Mouse (Mus musculus) CH12.LX (cell line): ENCODE results near the gene Lca5. TPM values are rescaled to one million over a fixed set of nuclear protein-coding genes. Genes with fewer than 3 reads are reported as not detected.
A peak's percentile ranks its signal among the peaks of the same experiment; 100 is the strongest.

Experiments
- DNase-seq: peaks from one replicate; pipeline ENCODE4 v3.0.0-alpha.2; 2013; ENCODE audit errors: extremely low read depth
- H3K27ac ChIP-seq: 2 replicates; pipeline ENCODE4 v1.5.1; 2012; ENCODE audit warnings: low read depth, mild to moderate bottlenecking, control low read depth, moderate library complexity; ENCODE audit not compliant: insufficient read depth
- H3K27me3 ChIP-seq: replicated peaks from 2 replicates; pipeline ENCODE3; 2012; ENCODE audit warnings: inconsistent platforms
- H3K36me3 ChIP-seq, 2 experiments: replicated peaks in 1 of 2; 2 replicates each; pipeline versions ENCODE3 to v1.6.1; 2012; ENCODE audit warnings: inconsistent platforms in 1 of 2, low read length in 1 of 2, mild to moderate bottlenecking in 1 of 2, mixed read lengths in 1 of 2, moderate library complexity in 1 of 2; ENCODE audit not compliant: control insufficient read depth in 1 of 2, insufficient read depth in 1 of 2
- H3K4me1 ChIP-seq, 2 experiments: 2 replicates each; pipeline ENCODE4 v1.6.1; 2012; ENCODE audit warnings: inconsistent platforms in 1 of 2, moderate library complexity in 1 of 2; ENCODE audit not compliant: insufficient read depth in 2 of 2, control insufficient read depth in 1 of 2
- H3K4me2 ChIP-seq: 2 replicates; pipeline ENCODE4 v1.6.1; 2012; ENCODE audit warnings: low read depth, mild to moderate bottlenecking, control low read depth; ENCODE audit not compliant: poor library complexity, insufficient read depth, severe bottlenecking
- H3K4me3 ChIP-seq, 3 experiments: fragments of 150-350 bp in 1 of 3; sonication (generic) in 1 of 3; replicated peaks in 1 of 3; 2 replicates each; pipeline versions ENCODE3 to v1.5.1; 2011 to 2012; ENCODE audit warnings: low read depth in 2 of 3, low read length in 2 of 3, mild to moderate bottlenecking in 2 of 3, moderate library complexity in 2 of 3, control low read depth in 1 of 3, improper control_type of control experiment in 1 of 3, inconsistent platforms in 1 of 3, mixed read lengths in 1 of 3; ENCODE audit not compliant: poor library complexity in 1 of 3
- H3K79me2 ChIP-seq: replicated peaks from 2 replicates; pipeline ENCODE4 v1.6.1; 2012; ENCODE audit warnings: mild to moderate bottlenecking, moderate library complexity; ENCODE audit not compliant: control insufficient read depth, poor library complexity, insufficient read depth, severe bottlenecking; ENCODE audit errors: extremely low read depth
- H3K9ac ChIP-seq: 2 replicates; pipeline ENCODE4 v1.6.1; 2012; ENCODE audit warnings: low read depth, mild to moderate bottlenecking, control low read depth, moderate library complexity; ENCODE audit not compliant: insufficient read depth
- H3K9me3 ChIP-seq: replicated peaks from 2 replicates; pipeline ENCODE3; 2012; ENCODE audit warnings: low read length, inconsistent platforms, mixed read lengths
- CTCF ChIP-seq, 2 experiments: IDR thresholded peaks in 1 of 2; conservative IDR thresholded peaks in 1 of 2; 2 replicates each; pipeline ENCODE4 v1.5.1; 2011 to 2012; ENCODE audit warnings: low read depth in 2 of 2, low read length in 2 of 2, improper control_type of control experiment in 1 of 2, inconsistent platforms in 1 of 2, mild to moderate bottlenecking in 1 of 2, moderate library complexity in 1 of 2
- EP300 ChIP-seq: IDR thresholded peaks from 2 replicates; pipeline ENCODE4 v1.6.1; 2011; ENCODE audit warnings: low read length, improper control_type of control experiment
- IRF4 ChIP-seq: IDR thresholded peaks from 2 replicates; pipeline ENCODE4 v1.6.1; 2014; ENCODE audit warnings: low read depth, mild to moderate bottlenecking, inconsistent platforms, low read length, improper control_type of control experiment
- JUN ChIP-seq: IDR thresholded peaks from 2 replicates; pipeline ENCODE4 v1.6.1; 2011; ENCODE audit warnings: low read depth, mild to moderate bottlenecking, low read length, improper control_type of control experiment, moderate library complexity; ENCODE audit not compliant: insufficient read depth
- JUND ChIP-seq: conservative IDR thresholded peaks from 2 replicates; pipeline ENCODE4 v1.6.1; 2011; ENCODE audit warnings: low read depth, low read length, improper control_type of control experiment
- KAT2A ChIP-seq: IDR thresholded peaks from 2 replicates; pipeline ENCODE4 v1.6.1; 2012; ENCODE audit warnings: low read length, improper control_type of control experiment, inconsistent platforms; ENCODE audit not compliant: insufficient replicate concordance
- MAFK ChIP-seq: IDR thresholded peaks from 2 replicates; pipeline ENCODE4 v1.6.1; 2011; ENCODE audit warnings: low read length, improper control_type of control experiment; ENCODE audit not compliant: insufficient replicate concordance
- MEF2A ChIP-seq: IDR thresholded peaks from 2 replicates; pipeline ENCODE4 v1.6.1; 2014; ENCODE audit warnings: low read depth, mild to moderate bottlenecking, inconsistent platforms, low read length, improper control_type of control experiment, borderline replicate concordance
- RAD21 ChIP-seq: IDR thresholded peaks from 2 replicates; pipeline ENCODE4 v1.6.1; 2011; ENCODE audit warnings: low read depth, mild to moderate bottlenecking, low read length, improper control_type of control experiment, moderate library complexity
- SMC3 ChIP-seq: IDR thresholded peaks from 2 replicates; pipeline ENCODE4 v1.6.1; 2011; ENCODE audit warnings: low read depth, low read length, improper control_type of control experiment
- USF2 ChIP-seq: conservative IDR thresholded peaks from 2 replicates; pipeline ENCODE4 v1.6.1; 2011; ENCODE audit warnings: low read depth, low read length, improper control_type of control experiment
- ZC3H11A ChIP-seq: IDR thresholded peaks from 2 replicates; pipeline ENCODE4 v1.6.1; 2012; ENCODE audit warnings: low read depth, mild to moderate bottlenecking, inconsistent platforms, low read length, improper control_type of control experiment
- ZMIZ1 ChIP-seq: IDR thresholded peaks from 2 replicates; pipeline ENCODE4 v1.6.1; 2012; ENCODE audit warnings: low read depth, mild to moderate bottlenecking, inconsistent platforms, low read length, improper control_type of control experiment
- dilution Hi-C: fragments of 300-500 bp; cut with MboI; formaldehyde crosslinking; loops from 2 replicates; pipeline ENCODE4 v1.14.3; 2020; ENCODE audit warnings: low sequenced_read_pairs; ENCODE audit not compliant: extremely low pct_unique_long_range_greater_than_20kb, extremely low pct_ligation_motif_present
- in situ Hi-C: fragments of 300-500 bp; cut with MboI; formaldehyde crosslinking; loops from 3 replicates; pipeline ENCODE4 v1.14.3; 2019; ENCODE audit warnings: low sequenced_read_pairs, low pct_ligation_motif_present, low pct_unique_long_range_greater_than_20kb, mixed read lengths
- polyA plus RNA-seq: library from polyadenylated mRNA; unstranded; fragments of >175 nt; gene quantifications from 2 replicates; pipeline ENCODE4 v1.2.1, GENCODE M21; 2012; ENCODE audit warnings: low read depth; ENCODE audit not compliant: insufficient read length
- total RNA-seq, 2 experiments: library from RNA; depleted of rRNA; stranded (reverse); fragments of 300-350 nt in 1 of 2; fragments of >200 nt in 1 of 2; gene quantifications; 2 replicates each; pipeline ENCODE4 v1.2.3; 2012 to 2014

The Lca5 gene
- total and polyA plus RNA-seq, 3 experiments: 4.1 to 5.5 (median 4.1) TPM

GRCm38 (mm10) chr9:83375522-83376176, 65.3 kb downstream of the Lca5 start:
- Histone ChIP-seq H3K4me3 (no peak overlapping the region), H3K4me2 (no peak overlapping the region; the same call in 1 of the 2 replicates), H3K27me3 (no peaks in the 10 kb centered on the region), H3K9me3 (no peaks in the 10 kb centered on the region), H3K4me1 (peaks cover 0 to 7% of the 10 kb centered on the region in 2 experiments; a peak in 2 of 4 replicates), H3K27ac (no peak overlapping the region), H3K9ac (no peak overlapping the region), H3K79me2 (no peaks in the 10 kb centered on the region), H3K36me3 (no peaks in the 10 kb centered on the region)
- TF ChIP-seq IRF4: peak; percentile 92
- TF ChIP-seq EP300: peak; percentile 57; the same call in 1 of the 2 replicates
- no peak for TF ChIP-seq ZC3H11A
- TF ChIP-seq JUN: peak; percentile 59; the same call in 1 of the 2 replicates
- TF ChIP-seq JUND: peak; percentile 88
- dilution Hi-C loops (no loop called here), in situ Hi-C loops (no loop called here)
- DNase-seq: no peak

GRCm38 (mm10) chr9:83370907-83371306, 70.0 kb downstream of the Lca5 start:
- no peaks in the 10 kb centered on the region for H3K36me3 ChIP-seq
- dilution Hi-C loops: no loop called here
- in situ Hi-C loops: no loop called here
- H3K27ac ChIP-seq: no peak overlapping the region
- H3K4me1 ChIP-seq: peaks cover 0 to 7% of the 10 kb centered on the region in 2 experiments; a peak in 2 of 4 replicates
- H3K27me3 ChIP-seq: no peaks in the 10 kb centered on the region
- H3K9ac ChIP-seq: no peak overlapping the region
- no peaks in the 10 kb centered on the region for H3K9me3 ChIP-seq
- no peak overlapping the region for H3K4me3 ChIP-seq
- no peak overlapping the region for H3K4me2 ChIP-seq
- no peak for DNase-seq
- TF ChIP-seq ZC3H11A: 0 out of 2 replicates have a peak, but pooled peaks have one; percentile 1
- TF ChIP-seq RAD21: peak; percentile 73
- TF ChIP-seq CTCF (conservative IDR thresholded peaks at IDR 0.05 in 1 of 2, IDR thresholded peaks at IDR 0.05 in 1 of 2; ENCODE audit: low read depth in 2 of 2, low read length in 2 of 2): peak in 1 of 2 experiments; percentile 63; a peak in 2 of 4 replicates
- peak; percentile 49 for TF ChIP-seq SMC3
- TF ChIP-seq USF2: no peak
- no peaks in the 10 kb centered on the region for H3K79me2 ChIP-seq

GRCm38 (mm10) chr9:83368234-83368633, 72.7 kb downstream of the Lca5 start:
- no peaks in the 10 kb centered on the region for H3K9me3 ChIP-seq
- no peak overlapping the region for H3K27ac ChIP-seq
- in situ Hi-C loops (no loop called here), dilution Hi-C loops (no loop called here)
- no peaks in the 10 kb centered on the region for H3K27me3 ChIP-seq
- H3K9ac ChIP-seq: no peak overlapping the region
- H3K79me2 ChIP-seq: no peaks in the 10 kb centered on the region
- TF ChIP-seq MEF2A: peak; percentile 23; the same call in 1 of the 2 replicates
- no peak for TF ChIP-seq ZMIZ1
- peak; percentile 53 for TF ChIP-seq SMC3
- TF ChIP-seq RAD21: peak; percentile 22
- TF ChIP-seq KAT2A: no peak
- TF ChIP-seq MAFK: no peak
- TF ChIP-seq CTCF (conservative IDR thresholded peaks at IDR 0.05 in 1 of 2, IDR thresholded peaks at IDR 0.05 in 1 of 2; ENCODE audit: low read depth in 2 of 2, low read length in 2 of 2): peak; percentile 55 to 60
- no peaks in the 10 kb centered on the region for H3K4me1 ChIP-seq
- no peak overlapping the region for H3K4me2 ChIP-seq
- no peaks in the 10 kb centered on the region for H3K36me3 ChIP-seq
- H3K4me3 ChIP-seq: no peak overlapping the region
- DNase-seq: no peak
